9 mouse cellular contexts compared by ENCODE assay signal in genomic region chr19:23146409-23146861, GRCm38 (mm10). TPM values are rescaled to one million over a fixed set of nuclear protein-coding genes. Genes with fewer than 3 reads are reported as not detected.
DNase-seq lines count a peak whose midpoint lies in the region; ATAC-seq and TF ChIP-seq lines count a peak whose summit lies in the region.
"Had no signal": no experiment of that assay in that cellular context is flagged by ENCODE, and none has a peak within 500 bp of the region (broad histone marks: within the 10 kb centered on the region; RNA-seq: fewer than 3 reads in every experiment).

No protein-coding gene starts in this region.

- peak; percentile 94 for DNase-seq in heart, adult 11 months
- no peak for DNase-seq in heart, postnatal 10 days
- no peak for DNase-seq in thymus, adult 2 months
- no peak for DNase-seq in thymus, postnatal 36 days
- peak; percentile 74 for DNase-seq in left cerebral cortex, adult 11 months (ENCODE audit: low spot score)
- DNase-seq in lung, postnatal 4 days = no peak

- WGBS in thymus, adult 2 months = 90% methylated on average over 12 of the region's 12 CpGs

- no peak for TF ChIP-seq CTCF in thymus, adult 2 months (IDR thresholded peaks at IDR 0.05; ENCODE audit: borderline replicate concordance, control insufficient read depth, extremely low read depth, insufficient read depth, low read length, poor library complexity)

- intact Hi-C loops in heart, postnatal 10 days (cut with DNase I) = no loop called here

- TF ChIP-seq POLR2A in thymus, adult 2 months (IDR thresholded peaks at IDR 0.05; ENCODE audit: control insufficient read depth, extremely low read depth, insufficient read depth, low read length, poor library complexity) = no peak

- ATAC-seq in megakaryocyte progenitor cell, adult 5-6 weeks (replicated peaks; ENCODE audit: poor library complexity) = no peak
- no peak for ATAC-seq in inflammation-experienced regulatory T-cells, adult 6 months

- no peak overlapping the region for H3K4me3 ChIP-seq in thymus, adult 2 months (ENCODE audit: control insufficient read depth, insufficient read depth, low read length)
- H3K4me3 ChIP-seq: midbrain, embryonic 12.5 days had no signal

- peak overlapping the region; percentile 21; the same call in 1 of the 2 replicates for H3K27ac ChIP-seq in thymus, adult 2 months (ENCODE audit: control insufficient read depth, insufficient read depth, low read length)
- H3K27ac ChIP-seq: midbrain, embryonic 12.5 days had no signal

- no peaks in the 10 kb centered on the region for H3K36me3 ChIP-seq in thymus, adult 2 months (ENCODE audit: control insufficient read depth, insufficient read depth, low read length)
- H3K36me3 ChIP-seq: midbrain, embryonic 12.5 days had no signal

- H3K4me1 ChIP-seq in thymus, adult 2 months (replicated peaks; ENCODE audit: control insufficient read depth, insufficient read depth, low read length) = peaks cover 9% of the 10 kb centered on the region

- H3K27me3 ChIP-seq in thymus, adult 2 months (ENCODE audit: control insufficient read depth, insufficient read depth, low read length) = peaks cover 8% of the 10 kb centered on the region; the same call in 1 of the 2 replicates

RNA-seq across cellular contexts. Expression of gene Klf9, which starts 5.4 kb away (rescaled TPM):
- 100 to 1,000 TPM in 1 of 2 experiments, 10 to 100 TPM in 1; 67.7 to 119 TPM for total RNA-seq in heart, postnatal 10 days (2021)
- polyA plus RNA-seq in thymus, adult 2 months (2012; rRNA removed) = 6.9 and 7.4 TPM in 2 replicates
- 19.0 and 20.1 TPM in 2 replicates for total RNA-seq in megakaryocyte progenitor cell, adult 5-6 weeks (2015)
- 13.3 and 16.0 TPM in 2 replicates for total RNA-seq in megakaryocyte progenitor cell, adult 5-6 weeks (2017)
- 1 to 10 TPM; 1.1 to 4.4 (median 4.2) TPM for polyA plus RNA-seq in inflammation-experienced regulatory T-cells, adult 6 months (2017; shearing (Covaris generic))

Comparison
In these comparisons a context has a peak if more than half of its experiments do, and no peak if none do; other contexts are left out.
1. DNase-seq: peak in heart, adult 11 months (single experiment) and left cerebral cortex, adult 11 months (single experiment); none in heart, postnatal 10 days (0 of 2), thymus, adult 2 months (single experiment), thymus, postnatal 36 days (0 of 2) and lung, postnatal 4 days (0 of 2).